In genomic region chr13:6470286-6471103, GRCm38 (mm10) we compare ENCODE assay signal across 14 mouse cellular contexts.
DNase-seq lines count a peak whose midpoint lies in the region; ATAC-seq and TF ChIP-seq lines count a peak whose summit lies in the region.
"Had no signal": no experiment of that assay in that cellular context is flagged by ENCODE, and none has a peak within 500 bp of the region (broad histone marks: within the 10 kb centered on the region; RNA-seq: fewer than 3 reads in every experiment).

No protein-coding gene starts in this region.

- H3K27ac ChIP-seq in forebrain, embryonic 13.5 days = no peak overlapping the region
- H3K27ac ChIP-seq in forebrain, embryonic 11.5 days (ENCODE audit: low read depth, low read length) = no peak overlapping the region
- no peak overlapping the region for H3K27ac ChIP-seq in limb, embryonic 15.5 days
- H3K27ac ChIP-seq in limb, embryonic 10.5 days = no peak overlapping the region
- 0 out of 2 replicates have a peak overlapping the region, but pooled peaks have one; percentile 13 for H3K27ac ChIP-seq in cortical plate, adult 2 months (ENCODE audit: insufficient read depth, low read length)
- peak overlapping the region; percentile 38 for H3K27ac ChIP-seq in midbrain, embryonic 15.5 days
- H3K27ac ChIP-seq: hindbrain, embryonic 14.5 days; kidney, embryonic 15.5 days had no signal

- H3K36me3 ChIP-seq in forebrain, embryonic 13.5 days (ENCODE audit: poor library complexity, severe bottlenecking) = no peaks in the 10 kb centered on the region
- no peaks in the 10 kb centered on the region for H3K36me3 ChIP-seq in forebrain, embryonic 11.5 days (ENCODE audit: control insufficient read depth, insufficient read depth, low read length)
- H3K36me3 ChIP-seq in limb, embryonic 15.5 days = no peaks in the 10 kb centered on the region
- H3K36me3 ChIP-seq in limb, embryonic 10.5 days = no peaks in the 10 kb centered on the region
- no peaks in the 10 kb centered on the region for H3K36me3 ChIP-seq in midbrain, embryonic 15.5 days (replicated peaks)
- H3K36me3 ChIP-seq: heart, embryonic 12.5 days; kidney, embryonic 15.5 days had no signal

- H3K4me2 ChIP-seq in forebrain, embryonic 13.5 days = no peak overlapping the region
- H3K4me2 ChIP-seq in forebrain, embryonic 11.5 days (ENCODE audit: low read depth, low read length, severe bottlenecking) = no peak overlapping the region
- no peak overlapping the region for H3K4me2 ChIP-seq in limb, embryonic 15.5 days
- no peak overlapping the region for H3K4me2 ChIP-seq in midbrain, embryonic 15.5 days
- H3K4me2 ChIP-seq: heart, embryonic 12.5 days; hindbrain, embryonic 14.5 days; kidney, embryonic 15.5 days had no signal

- TF ChIP-seq POLR2A in cortical plate, adult 2 months (IDR thresholded peaks at IDR 0.05; ENCODE audit: extremely low read depth, insufficient read depth, low read length) = no peak

- no peaks in the 10 kb centered on the region for H3K27me3 ChIP-seq in forebrain, embryonic 13.5 days
- no peaks in the 10 kb centered on the region for H3K27me3 ChIP-seq in forebrain, embryonic 11.5 days (ENCODE audit: control insufficient read depth, insufficient read depth, low read length)
- 0 out of 2 replicates have a peak, but pooled peaks cover 6% of the 10 kb centered on the region for H3K27me3 ChIP-seq in limb, embryonic 15.5 days
- no peaks in the 10 kb centered on the region for H3K27me3 ChIP-seq in limb, embryonic 10.5 days (ENCODE audit: low read depth, poor library complexity, severe bottlenecking)
- no peaks in the 10 kb centered on the region for H3K27me3 ChIP-seq in midbrain, embryonic 15.5 days (replicated peaks)
- H3K27me3 ChIP-seq: heart, embryonic 12.5 days; kidney, embryonic 15.5 days had no signal

- peaks cover 35% of the 10 kb centered on the region for H3K4me1 ChIP-seq in forebrain, embryonic 13.5 days
- H3K4me1 ChIP-seq in forebrain, embryonic 11.5 days (replicated peaks; ENCODE audit: control insufficient read depth, insufficient read depth, low read length) = no peaks in the 10 kb centered on the region
- no peaks in the 10 kb centered on the region for H3K4me1 ChIP-seq in limb, embryonic 15.5 days
- no peaks in the 10 kb centered on the region for H3K4me1 ChIP-seq in limb, embryonic 10.5 days
- peaks cover 8% of the 10 kb centered on the region; the same call in 1 of the 2 replicates for H3K4me1 ChIP-seq in cortical plate, adult 2 months (ENCODE audit: control insufficient read depth, insufficient read depth, low read length)
- H3K4me1 ChIP-seq in midbrain, embryonic 15.5 days = peaks cover 42% of the 10 kb centered on the region

- 55% methylated on average over 15 of the region's 15 CpGs for WGBS in forebrain, embryonic 13.5 days
- 71% methylated on average over 15 of the region's 15 CpGs for WGBS in forebrain, embryonic 11.5 days
- WGBS in limb, embryonic 15.5 days = 69% methylated on average over 15 of the region's 15 CpGs
- 78% methylated on average over 15 of the region's 15 CpGs for WGBS in limb, embryonic 10.5 days
- WGBS in midbrain, embryonic 15.5 days = 43% methylated on average over 15 of the region's 15 CpGs

- ATAC-seq in forebrain, embryonic 13.5 days = peak; percentile 30
- no peak for ATAC-seq in forebrain, embryonic 11.5 days (replicated peaks; ENCODE audit: low FRiP score)
- ATAC-seq in limb, embryonic 15.5 days (ENCODE audit: insufficient number of reproducible peaks, low FRiP score, low TSS enrichment, low read depth) = 0 out of 2 replicates have a peak, but pooled peaks have one; percentile 57
- ATAC-seq in midbrain, embryonic 15.5 days (replicated peaks) = peak; percentile 16; the same call in 1 of the 2 replicates

- no peak overlapping the region for H3K4me3 ChIP-seq in forebrain, embryonic 13.5 days
- no peak overlapping the region for H3K4me3 ChIP-seq in forebrain, embryonic 11.5 days (ENCODE audit: low read depth, low read length)
- no peak overlapping the region for H3K4me3 ChIP-seq in limb, embryonic 15.5 days
- H3K4me3 ChIP-seq in limb, embryonic 10.5 days = no peak overlapping the region
- no peak overlapping the region for H3K4me3 ChIP-seq in cortical plate, adult 2 months (ENCODE audit: insufficient read depth, low read length)
- no peak overlapping the region for H3K4me3 ChIP-seq in midbrain, embryonic 15.5 days
- H3K4me3 ChIP-seq: heart, embryonic 12.5 days; kidney, embryonic 15.5 days had no signal

- no peak overlapping the region for H3K9ac ChIP-seq in forebrain, embryonic 13.5 days
- H3K9ac ChIP-seq in forebrain, embryonic 11.5 days (ENCODE audit: low read length) = no peak overlapping the region
- H3K9ac ChIP-seq in limb, embryonic 15.5 days = no peak overlapping the region
- no peak overlapping the region for H3K9ac ChIP-seq in midbrain, embryonic 15.5 days
- H3K9ac ChIP-seq: heart, embryonic 12.5 days; hindbrain, embryonic 14.5 days; kidney, embryonic 15.5 days had no signal

- no peaks in the 10 kb centered on the region for H3K9me3 ChIP-seq in forebrain, embryonic 13.5 days (replicated peaks)
- H3K9me3 ChIP-seq in forebrain, embryonic 11.5 days (ENCODE audit: control insufficient read depth, low read length) = no peaks in the 10 kb centered on the region
- no peaks in the 10 kb centered on the region for H3K9me3 ChIP-seq in limb, embryonic 15.5 days
- H3K9me3 ChIP-seq in limb, embryonic 10.5 days (replicated peaks) = no peaks in the 10 kb centered on the region
- no peaks in the 10 kb centered on the region for H3K9me3 ChIP-seq in midbrain, embryonic 15.5 days
- H3K9me3 ChIP-seq: heart, embryonic 12.5 days; kidney, embryonic 15.5 days had no signal

- TF ChIP-seq CTCF in cortical plate, adult 2 months (IDR thresholded peaks at IDR 0.05; ENCODE audit: extremely low read depth, insufficient read depth, low read length) = no peak

- no peak for DNase-seq in forebrain, embryonic 11.5 days (ENCODE audit: low spot score)
- no peak for DNase-seq in limb, embryonic 10.5 days (ENCODE audit: low spot score)
- no peak for DNase-seq in ovary, adult 18-20 months (ENCODE audit: low spot score)
- DNase-seq in layer of hippocampus, postnatal 10 days (ENCODE audit: low spot score in 2 of 2) = no peak
- DNase-seq: adrenal gland, postnatal 25 days; heart, postnatal 14 days; liver had no signal

Comparison
In these comparisons a context has a peak if more than half of its experiments do, and no peak if none do; other contexts are left out.
1. H3K27ac ChIP-seq: peak in cortical plate, adult 2 months (single experiment) and midbrain, embryonic 15.5 days (single experiment); none in forebrain, embryonic 13.5 days (single experiment), forebrain, embryonic 11.5 days (single experiment), limb, embryonic 15.5 days (single experiment) and limb, embryonic 10.5 days (single experiment).